Comparison of ENCODE assay signal across 19 mouse cellular contexts in the genomic region with DNA sequence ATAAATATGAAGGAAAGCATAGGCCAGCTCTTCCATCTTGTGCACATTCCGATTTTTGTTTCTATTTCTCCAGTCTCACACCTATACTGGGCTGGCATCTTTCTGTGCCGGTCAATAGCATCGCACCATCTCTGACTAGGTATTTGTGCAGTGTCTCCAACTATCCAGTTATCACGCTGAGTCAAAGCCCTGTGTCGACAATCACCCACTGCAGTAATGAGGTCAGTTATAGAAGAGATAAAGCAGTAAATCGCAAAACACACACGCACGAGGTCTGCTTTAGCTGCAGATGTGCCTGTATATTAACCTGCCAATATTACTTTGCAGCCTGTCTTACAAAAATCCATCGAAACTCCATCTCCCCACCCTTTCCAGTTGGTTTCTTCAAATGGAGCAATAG. TPM values are rescaled to one million over a fixed set of nuclear protein-coding genes. Genes with fewer than 3 reads are reported as not detected.
A peak's percentile ranks its signal among the peaks of the same experiment; 100 is the strongest.
DNase-seq lines count a peak whose midpoint lies in the region; ATAC-seq lines count a peak whose summit lies in the region.
"Had no signal": no experiment of that assay in that cellular context is flagged by ENCODE, and none has a peak within 500 bp of the region (broad histone marks: within the 10 kb centered on the region; RNA-seq: fewer than 3 reads in every experiment).

No protein-coding gene starts in this region.

- WGBS in hindbrain, embryonic 16.5 days, result 86% methylated on average over 9 of the region's 9 CpGs
- WGBS in hindbrain, embryonic 10.5 days, result 92% methylated on average over 9 of the region's 9 CpGs
- 79% methylated on average over 9 of the region's 9 CpGs for WGBS in midbrain, embryonic 15.5 days
- 90% methylated on average over 9 of the region's 9 CpGs for WGBS in midbrain, embryonic 13.5 days
- WGBS in intestine, embryonic 16.5 days, result 67% methylated on average over 9 of the region's 9 CpGs

- H3K4me2 ChIP-seq in hindbrain, embryonic 16.5 days (ENCODE audit: low read length), result no peak overlapping the region
- no peak overlapping the region for H3K4me2 ChIP-seq in midbrain, embryonic 15.5 days
- H3K4me2 ChIP-seq in midbrain, embryonic 13.5 days (replicated peaks), result no peak overlapping the region
- H3K4me2 ChIP-seq in intestine, embryonic 16.5 days (ENCODE audit: low read depth, low read length), result peak overlapping the region; percentile 37; the same call in 1 of the 2 replicates
- H3K4me2 ChIP-seq: heart, embryonic 15.5 days; hindbrain, embryonic 15.5 days; liver, embryonic 13.5 days had no signal

- H3K9ac ChIP-seq in hindbrain, embryonic 16.5 days (ENCODE audit: low read depth, low read length), result no peak overlapping the region
- no peak overlapping the region for H3K9ac ChIP-seq in midbrain, embryonic 15.5 days
- no peak overlapping the region for H3K9ac ChIP-seq in midbrain, embryonic 13.5 days (replicated peaks)
- no peak overlapping the region for H3K9ac ChIP-seq in intestine, embryonic 16.5 days (ENCODE audit: low read depth, low read length)
- H3K9ac ChIP-seq: heart, embryonic 15.5 days; hindbrain, embryonic 15.5 days; liver, embryonic 13.5 days had no signal

- H3K4me1 ChIP-seq in hindbrain, embryonic 16.5 days (ENCODE audit: control insufficient read depth, insufficient read depth, low read depth, low read length), result no peaks in the 10 kb centered on the region
- peaks cover 9% of the 10 kb centered on the region for H3K4me1 ChIP-seq in hindbrain, embryonic 10.5 days (replicated peaks)
- no peaks in the 10 kb centered on the region for H3K4me1 ChIP-seq in midbrain, embryonic 15.5 days
- no peaks in the 10 kb centered on the region for H3K4me1 ChIP-seq in midbrain, embryonic 13.5 days (replicated peaks)
- H3K4me1 ChIP-seq in intestine, embryonic 16.5 days (ENCODE audit: control insufficient read depth, insufficient read depth, low read length), result peaks cover 6% of the 10 kb centered on the region; the same call in 1 of the 2 replicates

- peak; percentile 58; the same call in 1 of the 2 replicates for ATAC-seq in hindbrain, embryonic 16.5 days
- peak; percentile 19; the same call in 1 of the 2 replicates for ATAC-seq in midbrain, embryonic 15.5 days (replicated peaks)
- ATAC-seq in midbrain, embryonic 13.5 days, result no peak
- ATAC-seq in intestine, embryonic 16.5 days, result no peak
- ATAC-seq in frontal cortex, adult (ENCODE audit: low TSS enrichment), result no peak
- ATAC-seq: forebrain, embryonic 16.5 days had no signal

- H3K9me3 ChIP-seq in hindbrain, embryonic 16.5 days (ENCODE audit: control insufficient read depth, low read length), result no peaks in the 10 kb centered on the region
- H3K9me3 ChIP-seq in hindbrain, embryonic 10.5 days, result no peaks in the 10 kb centered on the region
- no peaks in the 10 kb centered on the region for H3K9me3 ChIP-seq in midbrain, embryonic 15.5 days
- no peaks in the 10 kb centered on the region for H3K9me3 ChIP-seq in midbrain, embryonic 13.5 days
- H3K9me3 ChIP-seq in intestine, embryonic 16.5 days (ENCODE audit: control insufficient read depth, low read length), result no peaks in the 10 kb centered on the region
- H3K9me3 ChIP-seq: heart, embryonic 15.5 days; hindbrain, embryonic 15.5 days; liver, embryonic 13.5 days had no signal

- no peaks in the 10 kb centered on the region for H3K27me3 ChIP-seq in hindbrain, embryonic 16.5 days (replicated peaks; ENCODE audit: control insufficient read depth, insufficient read depth, low read length)
- H3K27me3 ChIP-seq in hindbrain, embryonic 10.5 days (ENCODE audit: insufficient read depth, poor library complexity, severe bottlenecking), result no peaks in the 10 kb centered on the region
- no peaks in the 10 kb centered on the region for H3K27me3 ChIP-seq in midbrain, embryonic 15.5 days (replicated peaks)
- H3K27me3 ChIP-seq in midbrain, embryonic 13.5 days, result no peaks in the 10 kb centered on the region
- no peaks in the 10 kb centered on the region for H3K27me3 ChIP-seq in intestine, embryonic 16.5 days (replicated peaks; ENCODE audit: control insufficient read depth, insufficient read depth, low read length)
- H3K27me3 ChIP-seq: CH12.LX; heart, embryonic 15.5 days; hindbrain, embryonic 15.5 days; liver, embryonic 13.5 days had no signal

- peak; percentile 2 for DNase-seq in embryo, embryonic 10 days (ENCODE audit: low spot score)
- no peak for DNase-seq in embryo, embryonic 11 days
- no peak for DNase-seq in hindbrain, embryonic 10.5 days (ENCODE audit: low spot score)
- DNase-seq: cerebellum, adult 18-20 months; cerebellum, postnatal 10 days; kidney, adult 11 months; liver, embryonic 13.5 days; lung, adult 2 months had no signal

- H3K4me3 ChIP-seq in hindbrain, embryonic 16.5 days (ENCODE audit: low read length), result no peak overlapping the region
- H3K4me3 ChIP-seq in hindbrain, embryonic 10.5 days, result no peak overlapping the region
- H3K4me3 ChIP-seq in midbrain, embryonic 15.5 days, result no peak overlapping the region
- no peak overlapping the region for H3K4me3 ChIP-seq in midbrain, embryonic 13.5 days (replicated peaks)
- no peak overlapping the region for H3K4me3 ChIP-seq in intestine, embryonic 16.5 days (ENCODE audit: low read length)
- H3K4me3 ChIP-seq: heart, embryonic 15.5 days; hindbrain, embryonic 15.5 days; left cerebral cortex, adult 2 months; liver, embryonic 13.5 days had no signal

- no peaks in the 10 kb centered on the region for H3K36me3 ChIP-seq in hindbrain, embryonic 16.5 days (ENCODE audit: control insufficient read depth, insufficient read depth, low read length)
- no peaks in the 10 kb centered on the region for H3K36me3 ChIP-seq in hindbrain, embryonic 10.5 days
- H3K36me3 ChIP-seq in midbrain, embryonic 15.5 days (replicated peaks), result no peaks in the 10 kb centered on the region
- no peaks in the 10 kb centered on the region for H3K36me3 ChIP-seq in midbrain, embryonic 13.5 days
- H3K36me3 ChIP-seq in intestine, embryonic 16.5 days (ENCODE audit: control insufficient read depth, insufficient read depth, low read length), result no peaks in the 10 kb centered on the region
- H3K36me3 ChIP-seq: heart, embryonic 15.5 days; hindbrain, embryonic 15.5 days; liver, embryonic 13.5 days had no signal

- no peak overlapping the region for H3K27ac ChIP-seq in hindbrain, embryonic 16.5 days (ENCODE audit: low read depth, low read length)
- no peak overlapping the region for H3K27ac ChIP-seq in hindbrain, embryonic 10.5 days
- no peak overlapping the region for H3K27ac ChIP-seq in midbrain, embryonic 15.5 days
- no peak overlapping the region for H3K27ac ChIP-seq in midbrain, embryonic 13.5 days
- H3K27ac ChIP-seq in intestine, embryonic 16.5 days (ENCODE audit: low read length), result no peak overlapping the region
- H3K27ac ChIP-seq: heart, embryonic 15.5 days; hindbrain, embryonic 15.5 days; left cerebral cortex, adult 2 months; liver, embryonic 13.5 days had no signal

RNA-seq across cellular contexts. Expression of a gene that starts 30.7 kb away (rescaled TPM):
- polyA plus RNA-seq in hindbrain, embryonic 16.5 days (2015; fragmentation: Nextera tagmentation; extraction: Ambion mirVana), result 0.84 and 0.94 TPM in 2 replicates
- 1.2 and 1.4 TPM in 2 replicates for polyA plus RNA-seq in hindbrain, embryonic 10.5 days (2016; fragmentation: Nextera tagmentation; extraction: Ambion mirVana)
- 0.47 and 0.71 TPM in 2 replicates for polyA plus RNA-seq in midbrain, embryonic 15.5 days (2015; fragmentation: Nextera tagmentation; extraction: Ambion mirVana)
- 0.43 and 0.52 TPM in 2 replicates for polyA plus RNA-seq in midbrain, embryonic 13.5 days (2015; fragmentation: Nextera tagmentation; extraction: Ambion mirVana)
- 3.0 and 3.2 TPM in 2 replicates for polyA plus RNA-seq in intestine, embryonic 16.5 days (2015; fragmentation: Nextera tagmentation; extraction: Ambion mirVana)
- polyA plus RNA-seq: activated CD4-positive, CD25-positive, alpha-beta regulatory T cell, adult 4 months had no signal

Comparison
In these comparisons a context has a peak if more than half of its experiments do, and no peak if none do; other contexts are left out.
1. ATAC-seq: peak in hindbrain, embryonic 16.5 days (single experiment) and midbrain, embryonic 15.5 days (single experiment); none in midbrain, embryonic 13.5 days (single experiment), intestine, embryonic 16.5 days (single experiment) and frontal cortex, adult (single experiment).